Mouse (Mus musculus) forebrain, embryonic 10.5 days (tissue): ENCODE data around the gene Ptrh1. TPM values are rescaled to one million over a fixed set of nuclear protein-coding genes. Genes with fewer than 3 reads are reported as not detected.

ENCODE experiments used
- DNase-seq: peaks from one replicate; pipeline ENCODE4 v3.0.0-alpha.2; 2017; ENCODE audit warnings: low spot score; ENCODE audit errors: extremely low spot score
- H3K27ac ChIP-seq: fragments of 300-500 bp; sonication (generic); 2 replicates; pipeline ENCODE4 v1.5.1; 2016; ENCODE audit warnings: mild to moderate bottlenecking
- H3K27me3 ChIP-seq: fragments of 300-500 bp; sonication (generic); 2 replicates; pipeline ENCODE4 v1.6.1; 2016; ENCODE audit warnings: mild to moderate bottlenecking; ENCODE audit not compliant: poor library complexity, severe bottlenecking
- H3K36me3 ChIP-seq: fragments of 300-500 bp; sonication (generic); replicated peaks from 2 replicates; pipeline ENCODE4 v1.6.1; 2016; ENCODE audit warnings: mild to moderate bottlenecking, moderate library complexity
- H3K4me1 ChIP-seq: fragments of 300-500 bp; sonication (generic); 2 replicates; pipeline ENCODE4 v1.6.1; 2016
- H3K4me3 ChIP-seq: fragments of 300-500 bp; sonication (generic); 2 replicates; pipeline ENCODE4 v1.5.1; 2016; ENCODE audit warnings: mild to moderate bottlenecking, moderate library complexity
- H3K9me3 ChIP-seq: fragments of 300-500 bp; sonication (generic); 2 replicates; pipeline ENCODE4 v1.6.1; 2016; ENCODE audit warnings: mild to moderate bottlenecking, moderate library complexity
- WGBS: fragments of 180-500 bp; shearing (Covaris S2); methylation state at CpG from one replicate; pipeline ENCODE4 v1.1.7; 2016; 5-methylcytosine and 5-hydroxymethylcytosine counted together
- polyA plus RNA-seq: library from polyadenylated mRNA; unstranded; fragments of >200 nt; fragmentation: Nextera tagmentation; extraction: Ambion mirVana; gene quantifications from 2 replicates; pipeline ENCODE4 v1.2.1, GENCODE M21; 2016

Ptrh1 gene
- polyA plus RNA-seq, 1 experiment from 2014 or later, result 4.4 TPM

- Histone ChIP-seq H3K27me3 (no peaks in the 10 kb centered on the region), H3K36me3 (peaks cover 41% of the 10 kb centered on the region), H3K4me3 (no peak overlapping the region), H3K9me3 (no peaks in the 10 kb centered on the region), H3K27ac (no peak overlapping the region), H3K4me1 (peaks cover 21% of the 10 kb centered on the region)
- WGBS, result 86% methylated on average over 14 of the region's 14 CpGs
- DNase-seq, result no peak
Observed at GRCm38 (mm10) chr2:32761361-32761760, 14.2 kb upstream of the Ptrh1 start.

- Histone ChIP-seq H3K27me3 (no peaks in the 10 kb centered on the region), H3K27ac (no peak overlapping the region), H3K9me3 (no peaks in the 10 kb centered on the region), H3K36me3 (peaks cover 41% of the 10 kb centered on the region), H3K4me1 (peaks cover 18% of the 10 kb centered on the region), H3K4me3 (no peak overlapping the region)
- DNase-seq, result no peak
- 98% methylated on average over 4 of the region's 4 CpGs for WGBS
Observed at GRCm38 (mm10) chr2:32761859-32762258, 13.7 kb upstream of the Ptrh1 start.

GRCm38 (mm10) chr2:32763353-32763752 is 12.2 kb upstream of the Ptrh1 start:
- Histone ChIP-seq H3K9me3 (no peaks in the 10 kb centered on the region), H3K27ac (no peak overlapping the region), H3K36me3 (peaks cover 41% of the 10 kb centered on the region), H3K4me3 (no peak overlapping the region), H3K27me3 (no peaks in the 10 kb centered on the region), H3K4me1 (peaks cover 15% of the 10 kb centered on the region)
- WGBS, result 84% methylated on average over 3 of the region's 3 CpGs
- no peak for DNase-seq

- Histone ChIP-seq H3K27ac (no peak overlapping the region), H3K4me1 (peaks cover 40% of the 10 kb centered on the region), H3K4me3 (no peak overlapping the region), H3K36me3 (peaks cover 12% of the 10 kb centered on the region), H3K27me3 (no peaks in the 10 kb centered on the region), H3K9me3 (no peaks in the 10 kb centered on the region)
- no peak for DNase-seq
- WGBS, result 84% methylated on average over 12 of the region's 12 CpGs
Observed at GRCm38 (mm10) chr2:32767241-32767640, 8.3 kb upstream of the Ptrh1 start.

GRCm38 (mm10) chr2:32768661-32769285 is 6.8 kb upstream of the Ptrh1 start:
- no peak overlapping the region for H3K27ac ChIP-seq
- no peaks in the 10 kb centered on the region for H3K27me3 ChIP-seq
- no peaks in the 10 kb centered on the region for H3K9me3 ChIP-seq
- H3K4me1 ChIP-seq, result peaks cover 41% of the 10 kb centered on the region
- no peaks in the 10 kb centered on the region for H3K36me3 ChIP-seq
- no peak for DNase-seq
- no peak overlapping the region for H3K4me3 ChIP-seq
- 55% methylated on average over 19 of the region's 19 CpGs for WGBS

- H3K9me3 ChIP-seq, result no peaks in the 10 kb centered on the region
- H3K36me3 ChIP-seq, result no peaks in the 10 kb centered on the region
- DNase-seq, result no peak
- WGBS, result 71% methylated on average over 5 of the region's 5 CpGs
- H3K4me3 ChIP-seq, result no peak overlapping the region
- H3K4me1 ChIP-seq, result peaks cover 41% of the 10 kb centered on the region
- H3K27ac ChIP-seq, result peak overlapping the region; percentile 40; the same call in 1 of the 2 replicates
- no peaks in the 10 kb centered on the region for H3K27me3 ChIP-seq
Observed at GRCm38 (mm10) chr2:32769327-32770085, 6.1 kb upstream of the Ptrh1 start.

GRCm38 (mm10) chr2:32771886-32772285 is 3.7 kb upstream of the Ptrh1 start:
- Histone ChIP-seq H3K36me3 (no peaks in the 10 kb centered on the region), H3K4me1 (peaks cover 62% of the 10 kb centered on the region), H3K4me3 (no peak overlapping the region), H3K27ac (no peak overlapping the region), H3K9me3 (no peaks in the 10 kb centered on the region), H3K27me3 (peaks cover 9% of the 10 kb centered on the region)
- DNase-seq, result no peak
- 32% methylated on average over 12 of the region's 12 CpGs for WGBS

GRCm38 (mm10) chr2:32772626-32773279 is 2.8 kb upstream of the Ptrh1 start:
- 85% methylated on average over 8 of the region's 8 CpGs for WGBS
- H3K4me3 ChIP-seq, result no peak overlapping the region
- H3K4me1 ChIP-seq, result peaks cover 55% of the 10 kb centered on the region
- no peak for DNase-seq
- no peaks in the 10 kb centered on the region for H3K9me3 ChIP-seq
- no peaks in the 10 kb centered on the region for H3K36me3 ChIP-seq
- no peak overlapping the region for H3K27ac ChIP-seq
- peaks cover 15% of the 10 kb centered on the region for H3K27me3 ChIP-seq

GRCm38 (mm10) chr2:32776192-32776591 is 606 bp downstream of the Ptrh1 start:
- Histone ChIP-seq H3K27ac (0 out of 2 replicates have a peak overlapping the region, but pooled peaks have one; percentile 1), H3K4me3 (peak overlapping the region; percentile 73), H3K4me1 (peaks cover 40% of the 10 kb centered on the region), H3K9me3 (no peaks in the 10 kb centered on the region), H3K27me3 (peaks cover 15% of the 10 kb centered on the region), H3K36me3 (no peaks in the 10 kb centered on the region)
- 22% methylated on average over 22 of the region's 22 CpGs for WGBS
- DNase-seq, result no peak

GRCm38 (mm10) chr2:32778081-32778480 is 2.5 kb downstream of the Ptrh1 start:
- Histone ChIP-seq H3K27ac (no peak overlapping the region), H3K36me3 (no peaks in the 10 kb centered on the region), H3K4me3 (no peak overlapping the region), H3K27me3 (peaks cover 15% of the 10 kb centered on the region), H3K9me3 (no peaks in the 10 kb centered on the region), H3K4me1 (peaks cover 30% of the 10 kb centered on the region)
- DNase-seq, result no peak
- 92% methylated on average over 6 of the region's 6 CpGs for WGBS

GRCm38 (mm10) chr2:32779131-32779530 is 3.5 kb downstream of the Ptrh1 start:
- Histone ChIP-seq H3K36me3 (no peaks in the 10 kb centered on the region), H3K9me3 (no peaks in the 10 kb centered on the region), H3K27me3 (peaks cover 15% of the 10 kb centered on the region), H3K4me1 (peaks cover 34% of the 10 kb centered on the region), H3K4me3 (no peak overlapping the region), H3K27ac (no peak overlapping the region)
- peak; percentile 57 for DNase-seq
- 20% methylated on average over 8 of the region's 8 CpGs for WGBS

- peaks cover 15% of the 10 kb centered on the region for H3K27me3 ChIP-seq
- H3K4me3 ChIP-seq, result no peak overlapping the region
- H3K9me3 ChIP-seq, result no peaks in the 10 kb centered on the region
- H3K4me1 ChIP-seq, result peaks cover 38% of the 10 kb centered on the region
- DNase-seq, result no peak
- no peak overlapping the region for H3K27ac ChIP-seq
- WGBS, result 87% methylated on average over 6 of the region's 6 CpGs
- no peaks in the 10 kb centered on the region for H3K36me3 ChIP-seq
Observed at GRCm38 (mm10) chr2:32779714-32780113, 4.1 kb downstream of the Ptrh1 start.

- whole genome bisulfite sequencing, result 84% methylated on average over 6 of the region's 6 CpGs
- Histone ChIP-seq H3K27me3 (peaks cover 8% of the 10 kb centered on the region), H3K27ac (no peak overlapping the region), H3K36me3 (no peaks in the 10 kb centered on the region), H3K4me1 (peaks cover 20% of the 10 kb centered on the region), H3K4me3 (no peak overlapping the region), H3K9me3 (no peaks in the 10 kb centered on the region)
- DNase-seq, result no peak
Observed at GRCm38 (mm10) chr2:32781710-32782109, 6.1 kb downstream of the Ptrh1 start.
